Mouse (Mus musculus): ENCODE data around the gene Celf2.

- TF ChIP-seq CTCF (IDR thresholded peaks at IDR 0.05; ENCODE audit: control insufficient read depth, insufficient read depth, insufficient replicate concordance, low read depth, low read length) (no peak), POLR2A (IDR thresholded peaks at IDR 0.05; ENCODE audit: control insufficient read depth, low read depth, low read length) (no peak)
Observed at GRCm38 (mm10) chr2:6942635-6943390, 566.5 kb downstream of the Celf2 start.
